Mouse (Mus musculus): ENCODE data around the gene Vps37b.

DNA sequence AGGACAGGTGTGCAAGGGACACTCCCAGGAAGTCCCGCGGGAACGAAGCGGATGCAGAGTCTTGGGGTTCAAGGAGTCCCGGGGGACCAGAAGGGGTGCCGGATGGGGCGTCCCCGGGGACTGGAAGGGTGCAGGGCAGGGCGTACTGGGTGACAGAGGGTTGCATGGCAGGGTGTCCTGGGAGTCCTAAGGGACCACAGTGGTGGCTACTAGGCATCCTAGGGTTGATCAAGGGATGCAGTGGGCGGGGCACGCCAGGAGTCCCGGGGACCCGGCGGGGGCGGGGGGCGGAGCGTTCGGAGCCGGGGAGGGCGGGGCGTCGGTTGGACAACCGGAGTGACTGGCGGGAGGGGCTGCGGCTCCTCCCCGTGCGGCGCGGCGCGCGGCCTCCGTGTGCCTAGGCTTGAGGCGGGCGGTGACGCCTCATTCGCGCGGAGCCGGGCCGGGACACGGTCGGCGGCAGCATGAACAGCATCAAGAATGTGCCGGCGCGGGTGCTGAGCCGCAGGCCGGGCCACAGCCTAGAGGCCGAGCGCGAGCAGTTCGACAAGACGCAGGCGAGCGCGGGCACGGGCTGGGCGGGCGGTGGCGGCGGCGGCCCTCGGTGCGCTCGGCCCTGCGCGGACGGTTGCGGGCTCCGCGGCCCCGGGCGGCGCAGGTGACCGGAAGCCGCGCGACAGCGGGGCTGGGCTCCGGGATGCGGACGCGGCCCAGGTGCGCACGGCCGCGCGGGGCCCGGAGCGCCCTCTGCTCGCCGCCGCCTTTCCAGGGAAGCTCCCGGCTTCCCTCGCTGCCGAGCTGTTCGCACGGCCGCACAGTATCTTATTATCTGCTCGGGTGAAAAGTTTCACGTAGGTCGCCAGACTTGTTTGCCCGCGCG lies 58.5 kb downstream of the Vps37b start, which contains the start of gene Hip1r:
- TF ChIP-seq CTCF (IDR thresholded peaks at IDR 0.05; ENCODE audit: borderline replicate concordance, insufficient read depth, low read depth, low read length) (no peak), POLR2A (IDR thresholded peaks at IDR 0.05; ENCODE audit: borderline replicate concordance, insufficient read depth, low read length) (peak; percentile 67)
